Mouse (Mus musculus) forebrain, embryonic 15.5 days (tissue): ENCODE results near the gene Tut1. TPM values are rescaled to one million over a fixed set of nuclear protein-coding genes. Genes with fewer than 3 reads are reported as not detected.
A peak's percentile ranks its signal among the peaks of the same experiment; 100 is the strongest.

Experiments used
- ATAC-seq: fragments of 200-750 bp; cut with Nextera tagmentation; replicated peaks from 2 replicates; pipeline ENCODE4 v1.8.0; 2017; ENCODE audit warnings: mild to moderate bottlenecking, moderate TSS enrichment, moderate library complexity
- H3K27ac ChIP-seq: fragments of 300-500 bp; sonication (generic); replicated peaks from 2 replicates; pipeline ENCODE4 v1.5.1; 2015; ENCODE audit warnings: mild to moderate bottlenecking, inconsistent platforms
- H3K27me3 ChIP-seq: fragments of 300-500 bp; sonication (generic); 2 replicates; pipeline ENCODE4 v1.6.1; 2015; ENCODE audit warnings: inconsistent platforms
- H3K36me3 ChIP-seq: fragments of 300-500 bp; sonication (generic); 2 replicates; pipeline ENCODE4 v1.6.1; 2015; ENCODE audit warnings: mild to moderate bottlenecking, inconsistent platforms
- H3K4me1 ChIP-seq: fragments of 300-500 bp; sonication (generic); 2 replicates; pipeline ENCODE4 v1.6.1; 2015; ENCODE audit warnings: inconsistent platforms
- H3K4me2 ChIP-seq: fragments of 300-500 bp; sonication (generic); replicated peaks from 2 replicates; pipeline ENCODE4 v1.6.1; 2015; ENCODE audit warnings: mild to moderate bottlenecking, inconsistent platforms
- H3K4me3 ChIP-seq: fragments of 300-500 bp; sonication (generic); 2 replicates; pipeline ENCODE4 v1.5.1; 2015; ENCODE audit warnings: mild to moderate bottlenecking, inconsistent platforms
- H3K9ac ChIP-seq: fragments of 300-500 bp; sonication (generic); replicated peaks from 2 replicates; pipeline ENCODE4 v1.6.1; 2015; ENCODE audit warnings: mild to moderate bottlenecking, inconsistent platforms
- H3K9me3 ChIP-seq: fragments of 300-500 bp; sonication (generic); 2 replicates; pipeline ENCODE4 v1.6.1; 2016; ENCODE audit warnings: inconsistent platforms
- WGBS: fragments of 180-500 bp; shearing (Covaris S2); methylation state at CpG from one replicate; pipeline ENCODE4 v1.1.7; 2015; ENCODE audit warnings: mixed read lengths; 5-methylcytosine and 5-hydroxymethylcytosine counted together
- polyA plus RNA-seq: library from polyadenylated mRNA; unstranded; fragments of >200 nt; fragmentation: Nextera tagmentation; extraction: Ambion mirVana; gene quantifications from 2 replicates; pipeline ENCODE4 v1.2.1, GENCODE M21; 2015

Gene Tut1
- polyA plus RNA-seq, 1 experiment from 2014 or later, result 34.7 TPM

- WGBS, result 11% methylated on average over 16 of the region's 16 CpGs
- no peaks in the 10 kb centered on the region for H3K9me3 ChIP-seq
- H3K4me1 ChIP-seq, result peaks cover 16% of the 10 kb centered on the region
- ATAC-seq, result peak; percentile 33; the same call in 1 of the 2 replicates
- peaks cover 28% of the 10 kb centered on the region for H3K36me3 ChIP-seq
- peak overlapping the region; percentile 50 for H3K4me3 ChIP-seq
- peak overlapping the region; percentile 67 for H3K4me2 ChIP-seq
- H3K27me3 ChIP-seq, result no peaks in the 10 kb centered on the region
- H3K27ac ChIP-seq, result 0 out of 2 replicates have a peak overlapping the region, but pooled peaks have one; percentile 12
- peak overlapping the region; percentile 59 for H3K9ac ChIP-seq
Observed at GRCm38 (mm10) chr19:8928689-8929223, 24.9 kb upstream of the Tut1 start.

- Histone ChIP-seq H3K9ac (peak within 1 kb of the TSS; percentile 59), H3K4me3 (peak within 1 kb of the TSS; percentile 50), H3K27ac (peak within 1 kb of the TSS; percentile 12; the same call in 1 of the 2 replicates), H3K4me2 (peak within 1 kb of the TSS; percentile 67), H3K9me3 (no peaks in the 10 kb centered on the region), H3K4me1 (peaks cover 16% of the 10 kb centered on the region), H3K27me3 (no peaks in the 10 kb centered on the region), H3K36me3 (peaks cover 26% of the 10 kb centered on the region)
- peak; percentile 64 for ATAC-seq
- WGBS, result under 1% methylated on average over 64 of the region's 74 CpGs
Observed at GRCm38 (mm10) chr19:8929224-8930088, 24.2 kb upstream of the Tut1 start, which contains the start of the genes Rom1 and Eml3. TSS of gene Rom1 (minus strand) at chr19:8929356. TSS of gene Eml3 (plus strand) at chr19:8929552.

- Histone ChIP-seq H3K9me3 (no peaks in the 10 kb centered on the region), H3K4me3 (peak overlapping the region; percentile 50), H3K4me2 (peak overlapping the region; percentile 67), H3K9ac (peak overlapping the region; percentile 59), H3K4me1 (peaks cover 16% of the 10 kb centered on the region), H3K27me3 (no peaks in the 10 kb centered on the region), H3K27ac (no peak overlapping the region), H3K36me3 (peaks cover 25% of the 10 kb centered on the region)
- WGBS, result 17% methylated on average over 11 of the region's 11 CpGs
- peak; percentile 14; the same call in 1 of the 2 replicates for ATAC-seq
Observed at GRCm38 (mm10) chr19:8930117-8930516, 23.5 kb upstream of the Tut1 start.

GRCm38 (mm10) chr19:8930771-8931170 lies 22.9 kb upstream of the Tut1 start:
- Histone ChIP-seq H3K36me3 (peaks cover 21% of the 10 kb centered on the region), H3K4me3 (no peak overlapping the region), H3K27me3 (no peaks in the 10 kb centered on the region), H3K9ac (no peak overlapping the region), H3K4me1 (peaks cover 16% of the 10 kb centered on the region), H3K27ac (no peak overlapping the region), H3K4me2 (no peak overlapping the region), H3K9me3 (no peaks in the 10 kb centered on the region)
- ATAC-seq, result no peak
- whole genome bisulfite sequencing, result 79% methylated on average over 7 of the region's 7 CpGs

GRCm38 (mm10) chr19:8936736-8937135 lies 16.9 kb upstream of the Tut1 start:
- H3K36me3 ChIP-seq, result no peaks in the 10 kb centered on the region
- no peak overlapping the region for H3K4me2 ChIP-seq
- H3K9me3 ChIP-seq, result no peaks in the 10 kb centered on the region
- no peak for ATAC-seq
- no peaks in the 10 kb centered on the region for H3K27me3 ChIP-seq
- 84% methylated on average over 2 of the region's 2 CpGs for WGBS
- no peak overlapping the region for H3K9ac ChIP-seq
- H3K27ac ChIP-seq, result no peak overlapping the region
- H3K4me3 ChIP-seq, result no peak overlapping the region
- peaks cover 12% of the 10 kb centered on the region for H3K4me1 ChIP-seq

- H3K9ac ChIP-seq, result no peak overlapping the region
- H3K27ac ChIP-seq, result peak overlapping the region; percentile 95
- peaks cover 40% of the 10 kb centered on the region for H3K4me1 ChIP-seq
- no peaks in the 10 kb centered on the region for H3K9me3 ChIP-seq
- no peaks in the 10 kb centered on the region for H3K27me3 ChIP-seq
- H3K36me3 ChIP-seq, result peaks cover 10% of the 10 kb centered on the region
- peak overlapping the region; percentile 100; the same call in 1 of the 2 replicates for H3K4me3 ChIP-seq
- ATAC-seq, result no peak
- H3K4me2 ChIP-seq, result peak overlapping the region; percentile 68
- 81% methylated on average over 15 of the region's 15 CpGs for WGBS
Observed at GRCm38 (mm10) chr19:8940526-8941133, 13.0 kb upstream of the Tut1 start.

- no peaks in the 10 kb centered on the region for H3K27me3 ChIP-seq
- H3K27ac ChIP-seq, result peak overlapping the region; percentile 95
- peak overlapping the region; percentile 68 for H3K4me2 ChIP-seq
- 34% methylated on average over 10 of the region's 10 CpGs for WGBS
- H3K9me3 ChIP-seq, result no peaks in the 10 kb centered on the region
- H3K4me3 ChIP-seq, result peak overlapping the region; percentile 100
- H3K9ac ChIP-seq, result peak overlapping the region; percentile 99
- peaks cover 15% of the 10 kb centered on the region for H3K36me3 ChIP-seq
- peak; percentile 18; the same call in 1 of the 2 replicates for ATAC-seq
- H3K4me1 ChIP-seq, result peaks cover 40% of the 10 kb centered on the region
Observed at GRCm38 (mm10) chr19:8941136-8941514, 12.5 kb upstream of the Tut1 start.

GRCm38 (mm10) chr19:8941515-8942217 lies 12.0 kb upstream of the Tut1 start, which contains the start of gene Mta2:
TSS of gene Mta2 (plus strand) at chr19:8941875.
- peaks cover 40% of the 10 kb centered on the region for H3K4me1 ChIP-seq
- under 1% methylated on average over 64 of the region's 64 CpGs for WGBS
- no peaks in the 10 kb centered on the region for H3K27me3 ChIP-seq
- ATAC-seq, result peak; percentile 95
- H3K4me2 ChIP-seq, result peak within 1 kb of the TSS; percentile 68
- no peaks in the 10 kb centered on the region for H3K9me3 ChIP-seq
- H3K27ac ChIP-seq, result peak within 1 kb of the TSS; percentile 95
- peaks cover 20% of the 10 kb centered on the region for H3K36me3 ChIP-seq
- H3K9ac ChIP-seq, result peak within 1 kb of the TSS; percentile 99
- H3K4me3 ChIP-seq, result peak within 1 kb of the TSS; percentile 100

- peak overlapping the region; percentile 68 for H3K4me2 ChIP-seq
- no peaks in the 10 kb centered on the region for H3K9me3 ChIP-seq
- under 1% methylated on average over 46 of the region's 46 CpGs for WGBS
- peak overlapping the region; percentile 100 for H3K4me3 ChIP-seq
- H3K27ac ChIP-seq, result peak overlapping the region; percentile 95
- H3K36me3 ChIP-seq, result peaks cover 26% of the 10 kb centered on the region
- ATAC-seq, result peak; percentile 59
- no peaks in the 10 kb centered on the region for H3K27me3 ChIP-seq
- peaks cover 40% of the 10 kb centered on the region for H3K4me1 ChIP-seq
- peak overlapping the region; percentile 99 for H3K9ac ChIP-seq
Observed at GRCm38 (mm10) chr19:8942276-8942964, 11.2 kb upstream of the Tut1 start.

GRCm38 (mm10) chr19:8943047-8943446 lies 10.6 kb upstream of the Tut1 start:
- no peak overlapping the region for H3K27ac ChIP-seq
- WGBS, result 67% methylated on average over 2 of the region's 2 CpGs

GRCm38 (mm10) chr19:8944062-8944461 lies 9.6 kb upstream of the Tut1 start:
- WGBS, result 42% methylated on average over 5 of the region's 5 CpGs
- no peaks in the 10 kb centered on the region for H3K27me3 ChIP-seq
- H3K4me2 ChIP-seq, result peak overlapping the region; percentile 68
- peak overlapping the region; percentile 33 for H3K9ac ChIP-seq
- peaks cover 40% of the 10 kb centered on the region for H3K4me1 ChIP-seq
- peaks cover 43% of the 10 kb centered on the region for H3K36me3 ChIP-seq
- H3K4me3 ChIP-seq, result peak overlapping the region; percentile 100
- ATAC-seq, result no peak
- H3K27ac ChIP-seq, result peak overlapping the region; percentile 27; the same call in 1 of the 2 replicates
- H3K9me3 ChIP-seq, result no peaks in the 10 kb centered on the region

More at GRCm38 (mm10) chr19:8943047-8943446, 10.6 kb upstream of the Tut1 start:
- peak overlapping the region; percentile 99 for H3K9ac ChIP-seq
- H3K4me2 ChIP-seq, result peak overlapping the region; percentile 68
- peak overlapping the region; percentile 100 for H3K4me3 ChIP-seq
- no peaks in the 10 kb centered on the region for H3K9me3 ChIP-seq
- peaks cover 33% of the 10 kb centered on the region for H3K36me3 ChIP-seq
- no peak for ATAC-seq
- H3K27me3 ChIP-seq, result no peaks in the 10 kb centered on the region
- peaks cover 40% of the 10 kb centered on the region for H3K4me1 ChIP-seq
